Mouse (Mus musculus) granulocyte monocyte progenitor cell, adult 5-6 weeks (primary cell): ENCODE results near the gene Rnf5. TPM values are rescaled to one million over a fixed set of nuclear protein-coding genes. Genes with fewer than 3 reads are reported as not detected.

Experiments used
- ATAC-seq: replicated peaks from 2 replicates; pipeline ENCODE4 v1.8.0; 2016; ENCODE audit warnings: mild to moderate bottlenecking, moderate TSS enrichment, inconsistent platforms; ENCODE audit not compliant: poor library complexity, severe bottlenecking
- total RNA-seq, 2 experiments: library from RNA; stranded (forward) in 1 of 2; stranded (reverse) in 1 of 2; fragments of 200-712, 200-1000 nt in 1 of 2; fragments of >200 nt in 1 of 2; fragmentation: Nextera tagmentation in 1 of 2; gene quantifications; 2 replicates each; pipeline ENCODE4 v1.2.3; 2014 to 2017

The Rnf5 gene
- total RNA-seq, 2 experiments from 2014 or later: 15.2 to 64.9 TPM

- ATAC-seq: no peak
These were observed 2.9 kb upstream of the Rnf5 start for GRCm38 (mm10) chr17:34606186-34607039.

GRCm38 (mm10) chr17:34605609-34606008 lies 2.1 kb upstream of the Rnf5 start:
- peak; percentile 43 for ATAC-seq

GRCm38 (mm10) chr17:34604511-34605237 lies 1.2 kb upstream of the Rnf5 start:
- no peak for ATAC-seq

- peak; percentile 73 for ATAC-seq
These were observed 595 bp upstream of the Rnf5 start, which contains the start of gene Agpat1 for GRCm38 (mm10) chr17:34604061-34604508. Gene Agpat1 (plus strand): TSS chr17:34604262.

GRCm38 (mm10) chr17:34601796-34602195 lies 1.7 kb downstream of the Rnf5 start:
- ATAC-seq: no peak

- ATAC-seq: no peak
These were observed 3.6 kb downstream of the Rnf5 start for GRCm38 (mm10) chr17:34599891-34600290.

GRCm38 (mm10) chr17:34597566-34598095 lies 5.9 kb downstream of the Rnf5 start, which contains the start of gene Ager:
Gene Ager (plus strand): TSS chr17:34597862.
- ATAC-seq: peak; percentile 65

- no peak for ATAC-seq
These were observed 7.4 kb downstream of the Rnf5 start for GRCm38 (mm10) chr17:34596098-34596497.

GRCm38 (mm10) chr17:34593752-34594525 lies 9.6 kb downstream of the Rnf5 start:
- no peak for ATAC-seq

GRCm38 (mm10) chr17:34592581-34593549 lies 10.6 kb downstream of the Rnf5 start:
- 0 out of 2 replicates have a peak, but pooled peaks have one; percentile 4 for ATAC-seq

GRCm38 (mm10) chr17:34591994-34592375 lies 11.5 kb downstream of the Rnf5 start:
- ATAC-seq: peak; percentile 42

- ATAC-seq: no peak
These were observed 12.2 kb downstream of the Rnf5 start, which contains the start of gene Pbx2 for GRCm38 (mm10) chr17:34591029-34591993. Gene Pbx2 (plus strand): TSS chr17:34591266.

GRCm38 (mm10) chr17:34590154-34590987 lies 13.1 kb downstream of the Rnf5 start:
- ATAC-seq: no peak

- peak; percentile 31 for ATAC-seq
These were observed 13.8 kb downstream of the Rnf5 start, which contains the start of gene Gpsm3 for GRCm38 (mm10) chr17:34589681-34590101. Gene Gpsm3 (plus strand): TSS chr17:34589806.

GRCm38 (mm10) chr17:34589206-34589605 lies 14.3 kb downstream of the Rnf5 start:
- no peak for ATAC-seq

GRCm38 (mm10) chr17:34588767-34589166 lies 14.7 kb downstream of the Rnf5 start:
- no peak for ATAC-seq

GRCm38 (mm10) chr17:34587814-34588213 lies 15.7 kb downstream of the Rnf5 start:
- no peak for ATAC-seq
